11 mouse cellular contexts compared by ENCODE assay signal in the genomic region with DNA sequence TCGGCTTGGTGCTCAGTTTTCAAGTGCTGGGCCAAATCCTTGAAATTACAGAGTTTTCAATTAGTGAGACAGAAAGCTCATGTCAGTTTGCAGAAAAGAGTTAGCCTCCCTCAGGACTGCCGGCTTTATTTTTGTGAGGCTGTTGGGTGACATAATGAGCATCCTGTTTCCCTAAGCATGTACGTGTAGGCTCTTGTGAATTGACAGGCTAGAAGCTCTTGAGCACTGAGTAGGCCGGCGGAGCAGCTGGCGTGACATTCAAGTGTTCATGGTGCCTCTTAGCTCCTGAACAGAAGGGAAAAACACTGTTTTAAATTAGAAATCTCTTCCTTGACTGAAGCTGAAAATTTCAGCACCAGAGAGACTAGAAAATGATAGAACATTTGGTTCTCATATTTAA. TPM values are rescaled to one million over a fixed set of nuclear protein-coding genes. Genes with fewer than 3 reads are reported as not detected.
DNase-seq lines count a peak whose midpoint lies in the region; ATAC-seq lines count a peak whose summit lies in the region.
"Had no signal": no experiment of that assay in that cellular context is flagged by ENCODE, and none has a peak within 500 bp of the region (broad histone marks: within the 10 kb centered on the region; RNA-seq: fewer than 3 reads in every experiment).

No protein-coding gene starts in this region.

- no peaks in the 10 kb centered on the region for H3K36me3 ChIP-seq in forebrain, embryonic 13.5 days (ENCODE audit: poor library complexity, severe bottlenecking)
- no peaks in the 10 kb centered on the region for H3K36me3 ChIP-seq in limb, embryonic 10.5 days
- H3K36me3 ChIP-seq: liver, embryonic 13.5 days had no signal

- H3K27me3 ChIP-seq in forebrain, embryonic 13.5 days = no peaks in the 10 kb centered on the region
- H3K27me3 ChIP-seq in limb, embryonic 10.5 days (ENCODE audit: low read depth, poor library complexity, severe bottlenecking) = no peaks in the 10 kb centered on the region
- H3K27me3 ChIP-seq: liver, embryonic 13.5 days; Patski had no signal

- 61% methylated on average over 6 of the region's 6 CpGs for WGBS in forebrain, embryonic 13.5 days
- 75% methylated on average over 6 of the region's 6 CpGs for WGBS in limb, embryonic 10.5 days

- no peak overlapping the region for H3K9ac ChIP-seq in forebrain, embryonic 13.5 days
- H3K9ac ChIP-seq: liver, embryonic 13.5 days had no signal

- H3K4me3 ChIP-seq in forebrain, embryonic 13.5 days = no peak overlapping the region
- no peak overlapping the region for H3K4me3 ChIP-seq in limb, embryonic 10.5 days
- H3K4me3 ChIP-seq: liver, embryonic 13.5 days had no signal

- no peaks in the 10 kb centered on the region for H3K9me3 ChIP-seq in forebrain, embryonic 13.5 days (replicated peaks)
- H3K9me3 ChIP-seq in limb, embryonic 10.5 days (replicated peaks) = no peaks in the 10 kb centered on the region
- H3K9me3 ChIP-seq: liver, embryonic 13.5 days had no signal

- DNase-seq in layer of hippocampus, adult 11-12 months (ENCODE audit: low spot score) = peak; percentile 73
- DNase-seq in layer of hippocampus, postnatal 25 days (ENCODE audit: extremely low spot score in 1 of 2, low spot score in 1 of 2) = no peak
- DNase-seq in layer of hippocampus, adult 9-10 months (ENCODE audit: low spot score) = peak; percentile 43
- DNase-seq in right cerebral cortex, postnatal 25 days = peak; percentile 76
- no peak for DNase-seq in limb, embryonic 10.5 days (ENCODE audit: low spot score)
- no peak for DNase-seq in heart, adult 18-20 months
- no peak for DNase-seq in cerebellum, adult 11-12 months
- DNase-seq: B cell, adult 2 months; liver, embryonic 13.5 days had no signal

- no peak overlapping the region for H3K27ac ChIP-seq in forebrain, embryonic 13.5 days
- H3K27ac ChIP-seq in limb, embryonic 10.5 days = no peak overlapping the region
- H3K27ac ChIP-seq: liver, embryonic 13.5 days had no signal

- H3K4me2 ChIP-seq in forebrain, embryonic 13.5 days = no peak overlapping the region
- H3K4me2 ChIP-seq: liver, embryonic 13.5 days had no signal

- no peaks in the 10 kb centered on the region; the same call in 1 of the 2 replicates for H3K4me1 ChIP-seq in forebrain, embryonic 13.5 days
- peaks cover 21% of the 10 kb centered on the region for H3K4me1 ChIP-seq in limb, embryonic 10.5 days

- ATAC-seq in forebrain, embryonic 13.5 days = peak; percentile 89
- ATAC-seq: Patski had no signal

RNA-seq across cellular contexts. Expression of gene Atp2b1, which starts 45.2 kb away (rescaled TPM):
- total RNA-seq in layer of hippocampus, postnatal 25 days (2021) = 1,000 to 10,000 TPM in 1 of 2 experiments, 100 to 1,000 TPM in 1; 951 to 1,124 TPM
- 103 and 112 TPM in 2 replicates for polyA plus RNA-seq in forebrain, embryonic 13.5 days (2015; fragmentation: Nextera tagmentation; extraction: Ambion mirVana)
- 105 and 110 TPM in 2 replicates for polyA plus RNA-seq in limb, embryonic 10.5 days (2016; fragmentation: Nextera tagmentation; extraction: Ambion mirVana)
- total RNA-seq in heart, adult 18-20 months (2021) = 10 to 100 TPM; 61.2 to 61.4 TPM

Comparison
In these comparisons a context has a peak if more than half of its experiments do, and no peak if none do; other contexts are left out.
1. DNase-seq: peak in layer of hippocampus, adult 11-12 months (single experiment), layer of hippocampus, adult 9-10 months (single experiment) and right cerebral cortex, postnatal 25 days (single experiment); none in layer of hippocampus, postnatal 25 days (0 of 2), limb, embryonic 10.5 days (single experiment), heart, adult 18-20 months (0 of 2) and cerebellum, adult 11-12 months (single experiment).
2. RNA of gene Atp2b1, which starts 45.2 kb away (total RNA-seq): 951 to 1,124 TPM in layer of hippocampus, postnatal 25 days; 61.2 to 61.4 TPM in heart, adult 18-20 months; every median in the first group is over 10 times any median in the second.